Mouse (Mus musculus) liver, adult 2 months (tissue): ENCODE data around the gene Gas6. TPM values are rescaled to one million over a fixed set of nuclear protein-coding genes. Genes with fewer than 3 reads are reported as not detected.

Source experiments
- DNase-seq: peaks from one replicate; pipeline ENCODE4 v3.0.0-alpha.2; 2011; ENCODE audit warnings: low read depth, low spot score; ENCODE audit errors: extremely low read depth
- H3K27ac ChIP-seq: fragments of 200-500 bp; replicated peaks from 2 replicates; pipeline ENCODE4 v1.5.1; 2012; ENCODE audit warnings: low read depth, mild to moderate bottlenecking, control low read depth, inconsistent platforms, low read length; ENCODE audit not compliant: insufficient read depth
- H3K27me3 ChIP-seq: fragments of 200-500 bp; 2 replicates; pipeline ENCODE4 v1.6.1; 2012; ENCODE audit warnings: mild to moderate bottlenecking, moderate library complexity, low read length, inconsistent platforms; ENCODE audit not compliant: control insufficient read depth, insufficient read depth
- H3K36me3 ChIP-seq: fragments of 200-500 bp; 2 replicates; pipeline ENCODE4 v1.6.1; 2012; ENCODE audit warnings: low read length, inconsistent platforms; ENCODE audit not compliant: control insufficient read depth, insufficient read depth
- H3K4me1 ChIP-seq: fragments of 200-500 bp; 2 replicates; pipeline ENCODE4 v1.6.1; 2011; ENCODE audit warnings: low read length; ENCODE audit not compliant: control insufficient read depth, insufficient read depth
- H3K4me3 ChIP-seq: fragments of 200-500 bp; 2 replicates; pipeline ENCODE4 v1.5.1; 2011; ENCODE audit warnings: low read depth, mild to moderate bottlenecking, control low read depth, low read length, moderate library complexity; ENCODE audit not compliant: insufficient read depth
- H3K79me2 ChIP-seq: fragments of 200-500 bp; 2 replicates; pipeline ENCODE4 v1.6.1; 2012; ENCODE audit warnings: inconsistent platforms, mild to moderate bottlenecking, low read length, moderate library complexity; ENCODE audit not compliant: control insufficient read depth, insufficient read depth
- H3K9ac ChIP-seq: fragments of 200-500 bp; 2 replicates; pipeline ENCODE4 v1.6.1; 2012; ENCODE audit warnings: low read depth, mild to moderate bottlenecking, control low read depth, inconsistent platforms, low read length
- CTCF ChIP-seq: fragments of 200-500 bp; IDR thresholded peaks from 2 replicates; pipeline ENCODE4 v1.5.1; 2011; ENCODE audit warnings: low read depth, low read length, control low read depth
- POLR2A ChIP-seq: fragments of 200-500 bp; IDR thresholded peaks from 2 replicates; pipeline ENCODE4 v1.6.1; 2011; ENCODE audit warnings: low read length, control low read depth; ENCODE audit not compliant: insufficient read depth; ENCODE audit errors: extremely low read depth
- WGBS: fragments of 180-500 bp; shearing (Covaris S2); methylation state at CpG from one replicate; pipeline ENCODE4 v1.1.7; 2018; 5-methylcytosine and 5-hydroxymethylcytosine counted together
- polyA plus RNA-seq: library from polyadenylated mRNA; depleted of rRNA; stranded (reverse); fragments of >200 nt; gene quantifications from 2 replicates; pipeline ENCODE4 v1.2.3, GENCODE M21; 2012
- total RNA-seq: library from RNA; depleted of rRNA; stranded (reverse); fragments of >200 nt; gene quantifications from 2 replicates; pipeline ENCODE4 v1.2.3, GENCODE M21; 2014

Gene Gas6
- total and polyA plus RNA-seq, 2 experiments, result 25.5 to 36.6 TPM

DNA sequence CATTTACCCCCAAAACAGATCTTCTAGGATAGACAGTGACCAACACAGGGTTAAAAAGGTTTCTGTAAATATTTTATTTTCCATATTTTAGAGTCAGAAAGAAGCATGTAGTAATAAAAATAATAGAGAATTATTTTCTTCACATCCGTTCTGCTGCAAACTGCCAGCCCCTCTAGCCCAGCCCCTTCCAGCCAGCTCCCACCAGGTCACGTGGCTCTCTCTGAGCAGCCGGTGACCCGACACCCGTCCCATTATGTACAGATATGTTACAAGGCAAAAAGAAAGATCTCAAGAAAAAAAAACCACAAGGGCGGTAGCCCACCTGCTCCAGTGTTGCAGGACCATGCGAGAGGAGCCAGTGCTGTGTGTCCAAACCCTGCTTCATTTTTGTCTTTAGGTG is 29.0 kb downstream of the Gas6 start:
- H3K36me3 ChIP-seq, result no peaks in the 10 kb centered on the region; the same call in 1 of the 2 replicates
- H3K9ac ChIP-seq, result no peak overlapping the region
- 90% methylated on average over 7 of the region's 7 CpGs for WGBS
- no peak overlapping the region for H3K4me3 ChIP-seq
- no peak for DNase-seq
- no peak for TF ChIP-seq CTCF
- TF ChIP-seq POLR2A, result no peak
- no peaks in the 10 kb centered on the region for H3K27me3 ChIP-seq
- H3K27ac ChIP-seq, result no peak overlapping the region
- H3K79me2 ChIP-seq, result no peaks in the 10 kb centered on the region
- peaks cover 17% of the 10 kb centered on the region for H3K4me1 ChIP-seq

DNA sequence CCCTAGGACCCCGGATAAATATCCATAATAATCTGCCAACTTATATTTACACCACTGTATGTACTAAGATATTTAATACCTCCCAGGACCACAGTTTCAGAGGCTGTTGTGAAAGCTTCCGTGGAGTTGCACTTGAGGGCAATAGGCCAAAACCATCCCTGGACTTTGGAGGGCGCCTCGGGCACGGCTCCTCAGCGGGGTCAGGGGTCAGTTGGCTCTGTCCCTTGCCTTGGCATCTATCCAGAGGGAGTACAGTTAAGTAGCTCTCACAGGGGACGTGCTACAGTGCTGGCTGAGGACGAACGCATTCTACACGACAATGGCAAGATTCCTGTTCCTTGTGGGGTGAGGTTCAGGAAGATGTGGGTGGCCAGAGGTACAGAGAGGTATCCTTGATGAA is 31.9 kb downstream of the Gas6 start:
- no peak overlapping the region for H3K9ac ChIP-seq
- no peaks in the 10 kb centered on the region for H3K27me3 ChIP-seq
- no peak for TF ChIP-seq POLR2A
- TF ChIP-seq CTCF, result 0 out of 2 replicates have a peak, but pooled peaks have one; percentile 3
- WGBS, result 9% methylated on average over 10 of the region's 10 CpGs
- no peaks in the 10 kb centered on the region for H3K36me3 ChIP-seq
- peaks cover 17% of the 10 kb centered on the region for H3K4me1 ChIP-seq
- peak; percentile 86 for DNase-seq
- no peak overlapping the region for H3K27ac ChIP-seq
- no peak overlapping the region for H3K4me3 ChIP-seq
- no peaks in the 10 kb centered on the region for H3K79me2 ChIP-seq

DNA sequence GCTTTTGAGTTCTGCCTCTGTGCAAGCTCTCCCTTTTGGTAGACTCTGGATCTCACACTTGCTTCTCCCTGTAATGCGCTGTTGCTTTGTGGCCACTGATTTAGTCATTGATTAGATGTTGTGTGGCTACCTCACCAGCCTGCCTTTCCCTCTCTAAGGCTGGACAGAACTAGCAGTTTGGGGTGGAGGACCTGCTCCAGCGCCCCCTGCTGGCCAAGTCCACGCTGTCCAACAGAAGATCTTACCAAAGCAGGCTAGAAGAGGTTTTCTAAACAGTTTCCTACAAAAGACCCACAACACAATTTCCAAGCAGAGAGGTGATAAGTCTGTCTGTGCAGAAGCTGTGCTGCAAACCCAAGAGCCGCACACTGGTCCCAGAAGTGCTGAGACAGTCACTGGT is 32.4 kb downstream of the Gas6 start:
- H3K36me3 ChIP-seq, result no peaks in the 10 kb centered on the region
- no peak overlapping the region for H3K9ac ChIP-seq
- no peak overlapping the region for H3K27ac ChIP-seq
- 20% methylated on average over 4 of the region's 4 CpGs for WGBS
- TF ChIP-seq POLR2A (no peak), CTCF (peak; percentile 84)
- H3K4me3 ChIP-seq, result no peak overlapping the region
- peak; percentile 52 for DNase-seq
- H3K4me1 ChIP-seq, result peaks cover 17% of the 10 kb centered on the region
- H3K27me3 ChIP-seq, result no peaks in the 10 kb centered on the region
- no peaks in the 10 kb centered on the region for H3K79me2 ChIP-seq

DNA sequence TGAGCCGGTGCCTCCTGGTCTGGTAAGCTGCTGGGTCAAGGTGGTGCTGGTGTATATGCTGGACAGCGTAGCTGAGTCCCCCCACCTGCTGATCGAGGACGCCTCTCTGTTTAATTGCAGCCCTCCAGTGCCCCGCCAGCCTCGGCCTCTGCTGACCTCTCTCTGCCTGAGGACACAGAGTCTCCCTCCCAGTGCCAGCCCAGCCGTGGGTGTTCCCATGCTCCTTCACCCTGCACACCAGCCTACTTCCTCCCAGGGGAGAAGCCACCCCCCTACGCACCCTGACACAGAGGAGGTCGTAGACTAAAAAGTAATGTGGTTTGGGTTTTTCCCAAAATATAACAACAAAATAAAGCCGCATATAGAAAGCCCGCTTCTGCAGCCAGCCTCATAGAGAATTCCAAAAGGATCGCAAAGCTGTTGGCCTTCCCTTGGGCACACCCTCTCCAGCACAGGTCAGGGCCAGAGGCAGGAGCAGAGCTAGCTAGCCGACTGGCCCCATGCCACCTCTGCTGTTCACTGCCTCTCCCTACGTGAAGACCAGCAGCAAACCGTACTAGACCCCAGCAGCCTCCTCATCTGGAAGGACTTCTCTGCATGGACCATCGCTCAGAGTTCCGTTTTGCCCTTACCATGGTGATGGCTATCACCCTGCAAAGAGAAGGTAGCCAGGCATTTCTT is 33.1 kb downstream of the Gas6 start:
- TF ChIP-seq POLR2A, result no peak
- TF ChIP-seq CTCF, result no peak
- Histone ChIP-seq H3K27me3 (no peaks in the 10 kb centered on the region), H3K4me1 (peaks cover 17% of the 10 kb centered on the region), H3K4me3 (no peak overlapping the region), H3K27ac (no peak overlapping the region), H3K36me3 (no peaks in the 10 kb centered on the region), H3K9ac (no peak overlapping the region), H3K79me2 (no peaks in the 10 kb centered on the region)
- DNase-seq, result peak; percentile 80
- WGBS, result 46% methylated on average over 17 of the region's 17 CpGs

DNA sequence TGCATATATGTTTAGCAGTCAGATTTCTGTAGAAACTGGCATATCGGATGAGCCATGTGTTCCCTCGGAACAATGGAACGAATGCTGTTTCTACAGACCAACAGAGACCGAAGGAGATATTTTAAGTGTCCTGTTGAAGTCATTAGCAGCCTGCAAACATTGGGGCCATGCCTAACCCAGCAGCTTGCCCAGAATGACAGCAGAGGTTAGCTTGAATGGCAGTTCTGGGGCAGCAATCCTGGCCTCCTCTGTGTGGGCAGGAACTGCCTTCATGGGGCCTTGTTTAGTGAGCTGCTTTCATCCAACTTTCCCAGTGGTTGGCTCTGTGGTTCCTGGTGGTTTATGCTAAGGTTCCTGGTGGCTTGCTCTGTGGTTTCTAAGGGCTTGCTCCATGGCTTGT is 34.9 kb downstream of the Gas6 start:
- H3K9ac ChIP-seq, result no peak overlapping the region
- no peak for TF ChIP-seq CTCF
- no peak for TF ChIP-seq POLR2A
- DNase-seq, result no peak
- no peaks in the 10 kb centered on the region for H3K27me3 ChIP-seq
- 97% methylated on average over 4 of the region's 4 CpGs for WGBS
- H3K79me2 ChIP-seq, result no peaks in the 10 kb centered on the region
- no peak overlapping the region for H3K27ac ChIP-seq
- no peak overlapping the region for H3K4me3 ChIP-seq
- H3K4me1 ChIP-seq, result peaks cover 17% of the 10 kb centered on the region
- H3K36me3 ChIP-seq, result no peaks in the 10 kb centered on the region

DNA sequence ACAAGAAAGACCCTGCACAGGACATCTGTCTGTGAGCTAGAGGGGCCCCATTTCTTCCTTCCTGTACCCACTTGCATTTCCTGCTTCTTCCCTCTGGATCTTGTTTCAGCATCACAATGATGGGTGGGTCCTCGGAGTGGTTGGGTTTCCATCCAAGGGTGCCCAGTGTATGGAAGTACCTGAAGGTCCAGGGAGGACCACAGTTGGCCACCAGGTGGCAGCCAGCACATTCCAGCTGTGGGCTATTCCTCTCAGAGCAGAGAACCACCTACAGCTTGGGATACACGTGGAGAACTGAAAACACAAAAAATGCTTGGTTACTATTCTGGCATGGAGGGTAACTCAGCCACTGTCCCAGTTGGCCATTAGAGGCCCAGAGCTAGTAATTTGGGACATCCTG is 39.0 kb downstream of the Gas6 start:
- H3K4me3 ChIP-seq, result no peak overlapping the region
- WGBS, result 10% methylated on average over 2 of the region's 2 CpGs
- no peaks in the 10 kb centered on the region for H3K79me2 ChIP-seq
- H3K4me1 ChIP-seq, result no peaks in the 10 kb centered on the region
- no peak overlapping the region for H3K27ac ChIP-seq
- TF ChIP-seq POLR2A (no peak), CTCF (peak; percentile 96)
- no peaks in the 10 kb centered on the region for H3K27me3 ChIP-seq
- no peak overlapping the region for H3K9ac ChIP-seq
- no peaks in the 10 kb centered on the region for H3K36me3 ChIP-seq
- DNase-seq, result peak; percentile 57
